Mouse (Mus musculus) C2C12 (cell line): ENCODE measurements around the gene Acer2.

Source experiments
- CEBPB ChIP-seq: IDR thresholded peaks from one replicate; pipeline ENCODE4 v1.6.1; 2011; ENCODE audit warnings: low read depth, mild to moderate bottlenecking, control low read depth, moderate library complexity
- CTCF ChIP-seq: IDR thresholded peaks from one replicate; pipeline ENCODE4 v1.5.1; 2011; ENCODE audit not compliant: control insufficient read depth, insufficient read depth, insufficient read length
- MYOD1 ChIP-seq: IDR thresholded peaks from one replicate; pipeline ENCODE4 v1.6.1; 2011; ENCODE audit warnings: low read depth; ENCODE audit not compliant: control insufficient read depth, insufficient read length
- MYOG ChIP-seq: IDR thresholded peaks from one replicate; pipeline ENCODE4 v1.6.1; 2011; ENCODE audit not compliant: control insufficient read depth, insufficient read length; ENCODE audit errors: extremely low read depth
- USF1 ChIP-seq: IDR thresholded peaks from one replicate; pipeline ENCODE4 v1.6.1; 2011; ENCODE audit warnings: low read depth, mild to moderate bottlenecking, control low read depth, moderate library complexity

DNA sequence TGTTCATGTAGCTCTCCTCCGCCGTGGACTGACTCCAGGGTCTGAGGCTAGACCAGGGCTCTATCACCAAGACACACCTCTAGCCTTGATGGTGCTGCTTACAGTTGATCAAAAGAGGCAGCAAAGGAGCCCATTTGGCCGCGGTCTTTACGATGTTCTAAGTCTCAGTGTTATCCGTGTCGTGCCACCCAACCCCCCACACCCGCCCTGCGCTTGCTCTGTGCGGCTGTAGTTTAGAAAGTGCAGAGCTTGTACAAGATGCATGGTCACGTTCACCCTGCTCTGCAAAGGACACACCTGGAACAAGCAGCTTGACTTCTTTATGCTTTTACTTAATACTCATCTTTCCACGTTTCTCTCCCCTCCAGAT, 11.6 kb downstream of the Acer2 start:
- TF ChIP-seq CTCF (no peak), CEBPB (no peak), MYOD1 (no peak), USF1 (no peak), MYOG (no peak)
